Mouse (Mus musculus): ENCODE data around the gene Cryba4.

DNA sequence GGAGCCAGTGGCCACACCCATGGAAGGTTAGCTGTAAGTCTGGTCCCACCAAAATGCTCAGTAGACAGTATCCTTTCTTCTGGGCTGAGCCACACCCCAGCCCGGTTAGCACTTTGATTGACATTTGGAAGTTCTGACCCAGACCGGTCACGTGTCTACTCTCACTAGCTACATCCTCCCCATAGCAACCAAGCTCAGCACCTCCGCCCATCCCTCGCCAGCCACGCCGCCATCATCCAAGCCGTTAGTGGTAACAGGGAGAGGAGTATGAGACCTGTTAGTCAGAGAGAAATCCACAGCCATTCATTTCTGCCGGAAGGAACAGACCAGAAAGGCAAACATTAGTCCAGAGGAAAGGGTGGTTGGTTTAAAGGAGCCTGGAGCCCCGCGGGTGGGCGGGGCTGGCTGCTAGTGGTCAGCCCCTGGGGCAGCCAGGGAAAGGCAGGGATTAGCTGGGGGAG, 37.0 kb downstream of the Cryba4 start:
- TF ChIP-seq POLR2A (IDR thresholded peaks at IDR 0.05; ENCODE audit: low read depth, low read length), result no peak
- no peak for TF ChIP-seq CTCF (conservative IDR thresholded peaks at IDR 0.05; ENCODE audit: insufficient read depth, insufficient read length, low read depth, low read length)
